Mouse (Mus musculus) forebrain, embryonic 12.5 days (tissue): ENCODE results near the gene N4bp2. TPM values are rescaled to one million over a fixed set of nuclear protein-coding genes. Genes with fewer than 3 reads are reported as not detected.

Experiments used
- ATAC-seq: fragments of 200-750 bp; cut with Nextera tagmentation; 2 replicates; pipeline ENCODE4 v1.8.0; 2017; ENCODE audit warnings: moderate TSS enrichment; ENCODE audit not compliant: low FRiP score
- H3K27ac ChIP-seq: fragments of 300-500 bp; sonication (generic); 2 replicates; pipeline ENCODE4 v1.5.1; 2016; ENCODE audit warnings: mild to moderate bottlenecking
- H3K27me3 ChIP-seq: fragments of 300-500 bp; sonication (generic); 2 replicates; pipeline ENCODE4 v1.6.1; 2016; ENCODE audit warnings: mild to moderate bottlenecking
- H3K36me3 ChIP-seq: fragments of 300-500 bp; sonication (generic); replicated peaks from 2 replicates; pipeline ENCODE4 v1.6.1; 2016; ENCODE audit warnings: mild to moderate bottlenecking
- H3K4me1 ChIP-seq: fragments of 300-500 bp; sonication (generic); 2 replicates; pipeline ENCODE4 v1.6.1; 2016
- H3K4me2 ChIP-seq: fragments of 300-500 bp; sonication (generic); 2 replicates; pipeline ENCODE4 v1.6.1; 2016; ENCODE audit warnings: mild to moderate bottlenecking, moderate library complexity
- H3K4me3 ChIP-seq: fragments of 300-500 bp; sonication (generic); replicated peaks from 2 replicates; pipeline ENCODE4 v1.5.1; 2016; ENCODE audit warnings: mild to moderate bottlenecking
- H3K9ac ChIP-seq: fragments of 300-500 bp; sonication (generic); 2 replicates; pipeline ENCODE4 v1.6.1; 2016; ENCODE audit warnings: mild to moderate bottlenecking
- H3K9me3 ChIP-seq: fragments of 300-500 bp; sonication (generic); 2 replicates; pipeline ENCODE4 v1.6.1; 2016
- WGBS: fragments of 180-500 bp; shearing (Covaris S2); methylation state at CpG from one replicate; pipeline ENCODE4 v1.1.7; 2016; 5-methylcytosine and 5-hydroxymethylcytosine counted together
- polyA plus RNA-seq: library from polyadenylated mRNA; unstranded; fragments of >200 nt; fragmentation: Nextera tagmentation; extraction: Ambion mirVana; gene quantifications from 2 replicates; pipeline ENCODE4 v1.2.1, GENCODE M21; 2016

The N4bp2 gene
- polyA plus RNA-seq, 1 experiment from 2014 or later: 42.1 TPM

- Histone ChIP-seq H3K4me1 (no peaks in the 10 kb centered on the region), H3K36me3 (no peaks in the 10 kb centered on the region), H3K9ac (no peak overlapping the region), H3K27me3 (no peaks in the 10 kb centered on the region), H3K4me3 (no peak overlapping the region), H3K27ac (no peak overlapping the region), H3K9me3 (no peaks in the 10 kb centered on the region), H3K4me2 (no peak overlapping the region)
- 91% methylated on average over 7 of the region's 7 CpGs for WGBS
- ATAC-seq: no peak
Observed at GRCm38 (mm10) chr5:65842947-65843346, 79.6 kb downstream of the N4bp2 start.

DNA sequence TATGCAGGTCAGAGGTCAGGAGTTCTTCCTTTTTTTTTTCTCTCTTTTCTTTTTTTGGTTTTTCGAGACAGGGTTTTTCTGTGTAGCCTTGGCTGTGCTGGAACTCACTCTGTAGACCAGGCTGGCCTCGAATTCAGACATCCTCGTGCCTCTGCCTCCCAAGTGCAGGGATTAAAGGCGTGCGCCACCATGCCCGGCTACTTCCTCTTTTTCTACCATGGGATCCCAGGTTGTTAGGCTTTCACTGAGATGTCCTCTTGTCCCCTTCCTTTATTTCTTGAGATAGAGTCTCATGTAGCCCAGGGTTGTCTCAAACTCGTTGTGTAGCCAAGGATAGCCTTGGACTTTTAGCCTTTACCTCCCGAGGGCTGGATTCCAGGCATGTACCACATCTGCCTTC, 83.2 kb downstream of the N4bp2 start:
- no peak for ATAC-seq
- H3K4me2 ChIP-seq: no peak overlapping the region
- WGBS: 83% methylated on average over 8 of the region's 8 CpGs

GRCm38 (mm10) chr5:65846958-65847357, 83.6 kb downstream of the N4bp2 start:
- no peak overlapping the region for H3K4me3 ChIP-seq

More for the DNA sequence above, 83.2 kb downstream of the N4bp2 start:
- Histone ChIP-seq H3K27me3 (no peaks in the 10 kb centered on the region), H3K27ac (no peak overlapping the region), H3K9me3 (no peaks in the 10 kb centered on the region), H3K9ac (no peak overlapping the region), H3K4me3 (no peak overlapping the region), H3K36me3 (no peaks in the 10 kb centered on the region), H3K4me1 (no peaks in the 10 kb centered on the region)

GRCm38 (mm10) chr5:65847656-65848055, 84.3 kb downstream of the N4bp2 start:
- H3K4me2 ChIP-seq: no peak overlapping the region
- H3K27me3 ChIP-seq: no peaks in the 10 kb centered on the region
- WGBS: 86% methylated on average over 7 of the region's 7 CpGs
- no peak overlapping the region for H3K4me3 ChIP-seq
- H3K27ac ChIP-seq: no peak overlapping the region
- H3K4me1 ChIP-seq: no peaks in the 10 kb centered on the region
- H3K9me3 ChIP-seq: no peaks in the 10 kb centered on the region
- no peak overlapping the region for H3K9ac ChIP-seq
- no peak for ATAC-seq
- H3K36me3 ChIP-seq: no peaks in the 10 kb centered on the region

More at GRCm38 (mm10) chr5:65846958-65847357, 83.6 kb downstream of the N4bp2 start:
- Histone ChIP-seq H3K4me1 (no peaks in the 10 kb centered on the region), H3K9ac (no peak overlapping the region), H3K27me3 (no peaks in the 10 kb centered on the region), H3K36me3 (no peaks in the 10 kb centered on the region), H3K4me2 (no peak overlapping the region), H3K9me3 (no peaks in the 10 kb centered on the region), H3K27ac (no peak overlapping the region)
- 92% methylated on average over 3 of the region's 3 CpGs for WGBS
- ATAC-seq: no peak

GRCm38 (mm10) chr5:65850765-65851164, 87.4 kb downstream of the N4bp2 start:
- ATAC-seq: no peak
- H3K9ac ChIP-seq: no peak overlapping the region
- H3K27me3 ChIP-seq: no peaks in the 10 kb centered on the region
- H3K36me3 ChIP-seq: no peaks in the 10 kb centered on the region
- 72% methylated on average over 11 of the region's 11 CpGs for WGBS
- no peak overlapping the region for H3K4me3 ChIP-seq
- no peak overlapping the region for H3K4me2 ChIP-seq
- no peak overlapping the region for H3K27ac ChIP-seq
- H3K4me1 ChIP-seq: no peaks in the 10 kb centered on the region
- no peaks in the 10 kb centered on the region for H3K9me3 ChIP-seq

DNA sequence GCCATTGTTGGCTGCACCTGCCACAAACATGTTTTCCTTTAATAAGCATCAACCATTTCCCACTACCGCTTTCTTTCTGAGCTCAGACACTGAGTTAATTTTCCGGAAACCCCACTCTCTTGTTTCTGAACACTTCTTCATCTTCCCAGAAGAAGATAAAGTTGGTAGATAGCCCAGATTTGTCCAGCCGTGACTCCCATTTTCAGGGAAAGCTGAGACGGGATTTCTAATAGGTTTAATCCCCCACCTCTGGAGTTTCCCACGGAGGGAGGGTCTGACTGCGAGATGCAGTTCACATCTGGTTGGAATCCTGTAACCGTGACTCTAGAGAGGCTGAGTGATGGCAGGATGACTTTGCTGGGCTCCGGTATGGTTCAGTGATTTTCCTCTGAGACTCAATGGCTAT, 91.5 kb downstream of the N4bp2 start:
- H3K9ac ChIP-seq: no peak overlapping the region
- WGBS: 55% methylated on average over 8 of the region's 8 CpGs

DNA sequence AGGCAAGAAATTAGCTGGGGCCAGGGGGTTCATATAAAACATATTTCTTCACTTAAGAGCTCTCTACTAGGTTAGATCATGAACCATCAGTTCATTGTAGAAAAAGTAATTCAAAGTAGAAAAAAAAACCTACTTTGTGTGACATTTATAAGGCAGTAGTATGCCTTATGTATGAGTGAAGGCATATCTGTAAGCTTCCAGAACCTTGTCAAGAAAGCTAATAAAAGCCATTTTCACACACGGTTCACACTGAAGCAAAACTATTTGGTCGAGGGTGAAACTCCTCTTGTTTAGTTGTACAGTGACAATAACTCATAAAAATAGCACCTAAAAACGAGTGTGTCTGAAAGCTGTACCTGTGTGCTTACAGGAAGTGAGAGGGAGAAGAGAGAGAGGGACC, 92.2 kb downstream of the N4bp2 start:
- Histone ChIP-seq H3K36me3 (no peaks in the 10 kb centered on the region), H3K4me2 (no peak overlapping the region), H3K9me3 (no peaks in the 10 kb centered on the region), H3K4me3 (no peak overlapping the region), H3K9ac (no peak overlapping the region), H3K27me3 (no peaks in the 10 kb centered on the region), H3K27ac (no peak overlapping the region), H3K4me1 (no peaks in the 10 kb centered on the region)
- no peak for ATAC-seq
- WGBS: 80% methylated on average over 3 of the region's 3 CpGs

More for the DNA sequence above, 91.5 kb downstream of the N4bp2 start:
- Histone ChIP-seq H3K36me3 (no peaks in the 10 kb centered on the region), H3K27ac (no peak overlapping the region), H3K27me3 (no peaks in the 10 kb centered on the region), H3K4me2 (no peak overlapping the region), H3K4me3 (no peak overlapping the region), H3K4me1 (no peaks in the 10 kb centered on the region), H3K9me3 (no peaks in the 10 kb centered on the region)
- no peak for ATAC-seq

DNA sequence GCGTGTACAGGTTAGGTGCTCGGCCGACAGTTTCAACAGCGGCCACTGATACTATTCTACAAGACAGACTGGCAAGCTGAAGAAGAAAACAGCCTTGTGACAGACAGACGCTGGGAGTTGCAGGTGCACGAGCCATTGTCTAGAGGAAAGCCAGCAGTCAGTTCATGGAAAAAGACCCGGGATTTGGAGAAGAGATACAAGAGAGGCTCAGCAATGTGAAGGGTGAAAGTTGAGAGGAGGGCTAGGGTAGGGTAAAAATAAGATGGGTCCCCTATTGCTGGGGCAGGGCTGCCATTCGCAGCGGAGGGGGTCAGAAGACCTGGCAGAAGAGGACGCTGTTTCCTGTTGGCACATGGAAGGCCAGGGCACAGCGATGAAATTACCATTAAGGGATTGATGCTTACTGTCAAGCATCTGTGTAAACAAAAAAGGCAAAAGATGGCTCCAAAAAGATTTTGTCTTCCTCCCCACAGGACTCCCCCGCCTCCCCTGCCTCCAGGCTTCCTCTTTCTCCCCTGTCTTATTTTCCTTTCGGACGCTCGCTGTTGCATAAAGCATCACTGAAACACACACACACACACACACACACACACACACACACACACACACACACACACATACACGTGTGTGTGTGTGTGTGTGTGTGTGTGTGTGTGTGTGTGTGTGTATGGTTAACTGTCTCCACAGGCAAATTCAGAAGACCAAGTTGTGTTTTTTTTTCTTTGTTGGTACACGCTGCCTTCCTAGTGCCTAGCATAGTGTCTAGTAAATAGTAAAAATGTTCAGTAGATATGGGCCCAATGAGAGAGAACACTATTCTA, 93.5 kb downstream of the N4bp2 start:
- H3K9ac ChIP-seq: no peak overlapping the region
- no peaks in the 10 kb centered on the region for H3K4me1 ChIP-seq
- no peak overlapping the region for H3K27ac ChIP-seq
- no peaks in the 10 kb centered on the region for H3K9me3 ChIP-seq
- ATAC-seq: no peak
- H3K36me3 ChIP-seq: no peaks in the 10 kb centered on the region
- no peaks in the 10 kb centered on the region for H3K27me3 ChIP-seq
- H3K4me3 ChIP-seq: no peak overlapping the region
- no peak overlapping the region for H3K4me2 ChIP-seq
- WGBS: 83% methylated on average over 16 of the region's 17 CpGs

- H3K27ac ChIP-seq: no peak overlapping the region
- 85% methylated on average over 12 of the region's 12 CpGs for WGBS
Observed at GRCm38 (mm10) chr5:65857935-65858334, 94.6 kb downstream of the N4bp2 start.

DNA sequence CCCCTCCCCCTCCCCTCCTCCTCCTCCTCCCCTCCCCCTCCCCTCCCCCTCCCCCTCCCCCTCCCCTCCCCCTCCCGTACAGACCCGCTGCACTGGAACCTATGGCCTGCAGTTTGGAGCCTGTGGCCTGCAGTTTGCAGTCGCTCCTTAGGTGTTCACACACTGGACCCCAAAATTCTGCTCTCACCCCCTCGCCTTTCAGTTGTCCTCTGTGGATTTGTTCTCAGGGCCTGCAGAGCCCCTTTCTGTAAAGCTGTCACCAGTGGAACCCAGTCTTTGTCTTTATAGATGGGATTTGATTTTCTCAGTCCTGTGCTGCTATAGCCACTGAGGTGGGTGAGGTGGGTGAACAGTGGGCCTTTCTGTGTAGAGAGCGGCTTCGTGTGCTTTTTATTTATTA, 95.0 kb downstream of the N4bp2 start:
- H3K36me3 ChIP-seq: no peaks in the 10 kb centered on the region
- H3K9ac ChIP-seq: no peak overlapping the region
- H3K4me1 ChIP-seq: no peaks in the 10 kb centered on the region
- no peak overlapping the region for H3K4me3 ChIP-seq
- no peaks in the 10 kb centered on the region for H3K27me3 ChIP-seq
- no peaks in the 10 kb centered on the region for H3K9me3 ChIP-seq
- no peak overlapping the region for H3K27ac ChIP-seq
- WGBS: 86% methylated on average over 4 of the region's 6 CpGs
- no peak overlapping the region for H3K4me2 ChIP-seq
- ATAC-seq: no peak

More at GRCm38 (mm10) chr5:65857935-65858334, 94.6 kb downstream of the N4bp2 start:
- no peak overlapping the region for H3K9ac ChIP-seq
- H3K4me1 ChIP-seq: no peaks in the 10 kb centered on the region
- ATAC-seq: no peak
- H3K4me2 ChIP-seq: no peak overlapping the region
- H3K9me3 ChIP-seq: no peaks in the 10 kb centered on the region
- no peaks in the 10 kb centered on the region for H3K27me3 ChIP-seq
- no peaks in the 10 kb centered on the region for H3K36me3 ChIP-seq
- H3K4me3 ChIP-seq: no peak overlapping the region

DNA sequence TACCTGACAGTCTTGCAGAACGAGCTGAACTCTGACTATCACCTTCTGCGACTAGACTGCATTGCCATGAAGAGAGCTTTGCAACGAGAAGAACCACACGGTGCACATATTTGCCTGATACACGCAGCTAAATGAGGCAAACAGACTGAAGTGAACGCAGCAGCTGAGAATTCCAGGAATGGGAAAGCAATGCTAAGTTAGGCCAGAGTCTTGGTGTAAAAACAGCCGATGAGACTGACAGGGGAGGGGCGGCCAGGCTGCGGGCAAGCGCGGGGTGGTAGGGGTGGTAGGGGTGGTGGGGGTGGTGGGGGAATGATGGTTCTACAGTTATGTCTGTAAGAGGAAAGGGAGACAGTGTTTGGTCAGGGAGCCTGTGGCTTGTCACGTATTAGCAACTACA, 95.6 kb downstream of the N4bp2 start:
- ATAC-seq: no peak
- no peaks in the 10 kb centered on the region for H3K36me3 ChIP-seq
- H3K4me2 ChIP-seq: no peak overlapping the region
- no peak overlapping the region for H3K9ac ChIP-seq
- WGBS: 82% methylated on average over 12 of the region's 12 CpGs
- no peaks in the 10 kb centered on the region for H3K4me1 ChIP-seq
- H3K4me3 ChIP-seq: no peak overlapping the region
- H3K9me3 ChIP-seq: no peaks in the 10 kb centered on the region
- H3K27ac ChIP-seq: no peak overlapping the region
- no peaks in the 10 kb centered on the region for H3K27me3 ChIP-seq

- Histone ChIP-seq H3K36me3 (no peaks in the 10 kb centered on the region), H3K27ac (no peak overlapping the region), H3K9me3 (no peaks in the 10 kb centered on the region), H3K4me3 (no peak overlapping the region), H3K27me3 (no peaks in the 10 kb centered on the region), H3K9ac (no peak overlapping the region), H3K4me2 (no peak overlapping the region), H3K4me1 (no peaks in the 10 kb centered on the region)
- WGBS: 54% methylated on average over 6 of the region's 6 CpGs
- ATAC-seq: no peak
Observed at GRCm38 (mm10) chr5:65859396-65859795, 96.1 kb downstream of the N4bp2 start.
